Mouse (Mus musculus) bone marrow, adult 2 months (tissue): ENCODE data around the gene Abca3. TPM values are rescaled to one million over a fixed set of nuclear protein-coding genes. Genes with fewer than 3 reads are reported as not detected.

ENCODE experiments used
- H3K27ac ChIP-seq: fragments of 200-500 bp; 2 replicates; pipeline ENCODE4 v1.5.1; 2012; ENCODE audit warnings: low read depth, mild to moderate bottlenecking, control low read depth, inconsistent platforms, low read length; ENCODE audit not compliant: control insufficient read depth, poor library complexity, insufficient read depth
- H3K4me1 ChIP-seq: fragments of 200-500 bp; 2 replicates; pipeline ENCODE4 v1.6.1; 2011; ENCODE audit warnings: low read length; ENCODE audit not compliant: control insufficient read depth, insufficient read depth
- H3K4me3 ChIP-seq: fragments of 200-500 bp; replicated peaks from 2 replicates; pipeline ENCODE3; 2011; ENCODE audit warnings: mild to moderate bottlenecking, low read depth, low read length, control low read depth; ENCODE audit not compliant: control insufficient read depth
- CTCF ChIP-seq: fragments of 200-500 bp; IDR thresholded peaks from 2 replicates; pipeline ENCODE4 v1.5.1; 2011; ENCODE audit warnings: low read length, control low read depth; ENCODE audit not compliant: control insufficient read depth, insufficient read depth
- POLR2A ChIP-seq: fragments of 200-500 bp; IDR thresholded peaks from 2 replicates; pipeline ENCODE4 v1.6.1; 2011; ENCODE audit warnings: low read depth, mild to moderate bottlenecking, control low read depth, low read length, borderline replicate concordance; ENCODE audit not compliant: control insufficient read depth
- WGBS: fragments of 180-500 bp; shearing (Covaris S2); methylation state at CpG from one replicate; pipeline ENCODE4 v1.1.7; 2018; 5-methylcytosine and 5-hydroxymethylcytosine counted together
- polyA plus RNA-seq: library from polyadenylated mRNA; stranded (reverse); fragments of >200 nt; gene quantifications from 2 replicates; pipeline ENCODE4 v1.2.4, GENCODE M21; 2011; ENCODE audit warnings: low replicate concordance; ENCODE audit not compliant: missing spikeins, insufficient read depth, insufficient read length

The Abca3 gene
- polyA plus RNA-seq, 1 experiment, result 36.5 TPM

GRCm38 (mm10) chr17:24364461-24364860 lies 12.7 kb downstream of the Abca3 start:
- no peak for TF ChIP-seq POLR2A
- TF ChIP-seq CTCF, result no peak
- H3K4me3 ChIP-seq, result no peak overlapping the region
- 92% methylated on average over 9 of the region's 9 CpGs for WGBS

DNA sequence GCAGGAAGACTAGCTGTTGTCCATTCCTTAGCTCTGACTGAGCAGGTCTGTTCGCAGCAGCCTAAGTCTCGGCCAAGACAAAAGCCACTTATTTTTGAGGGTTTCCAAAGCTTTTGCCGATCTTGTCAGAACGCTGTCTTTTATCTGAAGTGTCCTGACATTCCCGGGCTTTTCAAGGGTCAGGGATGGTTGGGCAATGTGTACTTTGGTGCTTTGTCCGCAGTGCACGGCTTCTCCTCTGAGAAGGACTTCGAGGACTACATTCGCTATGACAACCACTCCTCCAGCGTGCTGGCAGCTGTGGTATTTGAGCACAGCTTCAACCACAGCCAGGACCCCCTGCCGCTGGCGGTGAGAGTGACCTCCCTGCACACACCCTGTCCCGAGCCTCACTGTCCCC lies 14.1 kb downstream of the Abca3 start:
- H3K4me3 ChIP-seq, result no peak overlapping the region
- no peaks in the 10 kb centered on the region for H3K4me1 ChIP-seq
- WGBS, result 90% methylated on average over 13 of the region's 13 CpGs
- no peak overlapping the region for H3K27ac ChIP-seq
- no peak for TF ChIP-seq POLR2A
- TF ChIP-seq CTCF, result no peak

More at GRCm38 (mm10) chr17:24364461-24364860, 12.7 kb downstream of the Abca3 start:
- Histone ChIP-seq H3K27ac (no peak overlapping the region), H3K4me1 (no peaks in the 10 kb centered on the region)

DNA sequence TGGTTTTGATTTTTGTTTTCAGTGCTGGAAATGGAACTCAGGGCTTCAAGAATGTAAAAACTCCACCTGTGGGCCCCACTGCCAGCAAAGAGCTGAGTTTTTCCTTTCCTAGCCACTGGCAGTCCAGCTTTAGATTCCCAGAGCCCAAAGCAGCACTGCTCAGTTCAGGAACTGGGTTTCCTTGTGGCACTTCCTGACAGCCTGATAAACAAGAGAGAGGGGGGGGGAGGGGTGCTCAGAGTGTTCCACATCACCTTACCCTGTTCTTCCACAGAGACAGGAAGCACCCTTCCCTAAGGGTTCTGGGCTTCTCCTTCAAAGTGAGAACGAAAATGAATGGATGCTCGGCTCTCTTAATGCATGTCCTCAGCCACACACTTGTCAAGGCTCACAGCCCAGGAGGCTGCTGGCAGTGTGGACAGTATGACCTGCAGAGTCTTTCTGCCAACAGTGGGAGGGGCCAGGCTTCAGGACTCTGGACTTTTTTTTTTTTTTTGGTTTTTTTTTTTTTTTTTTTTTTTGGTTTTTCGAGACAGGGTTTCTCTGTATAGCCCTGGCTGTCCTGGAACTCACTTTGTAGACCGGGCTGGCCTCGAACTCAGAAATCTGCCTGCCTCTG lies 23.5 kb downstream of the Abca3 start:
- H3K4me3 ChIP-seq, result no peak overlapping the region
- no peak overlapping the region for H3K27ac ChIP-seq
- no peaks in the 10 kb centered on the region for H3K4me1 ChIP-seq
- TF ChIP-seq POLR2A, result no peak
- TF ChIP-seq CTCF, result no peak
- 80% methylated on average over 5 of the region's 5 CpGs for WGBS

GRCm38 (mm10) chr17:24375886-24376285 lies 24.1 kb downstream of the Abca3 start:
- no peak overlapping the region for H3K27ac ChIP-seq
- TF ChIP-seq POLR2A (no peak), CTCF (no peak)
- WGBS, result 76% methylated on average over 6 of the region's 6 CpGs
- no peak overlapping the region for H3K4me3 ChIP-seq
- H3K4me1 ChIP-seq, result no peaks in the 10 kb centered on the region

DNA sequence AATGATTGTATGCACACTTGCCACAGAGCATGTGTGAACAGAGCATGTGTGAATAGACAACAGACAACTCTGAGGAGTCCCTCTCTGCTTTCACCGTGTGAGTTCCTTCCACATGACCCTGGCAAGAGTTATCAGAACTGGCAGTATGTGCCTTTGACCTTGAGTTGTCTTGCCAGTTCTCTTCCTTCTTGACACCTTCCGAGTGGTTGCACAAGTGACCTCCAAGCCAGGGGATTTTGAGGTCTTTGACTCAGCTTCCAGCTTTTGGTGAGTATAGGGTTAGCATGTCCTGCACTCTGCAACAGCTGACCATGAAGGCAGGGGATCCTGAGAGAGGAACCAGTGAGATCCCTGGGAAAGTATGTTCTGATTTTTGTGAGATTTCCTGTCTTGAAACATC lies 26.7 kb downstream of the Abca3 start:
- Histone ChIP-seq H3K4me3 (no peak overlapping the region), H3K27ac (no peak overlapping the region), H3K4me1 (no peaks in the 10 kb centered on the region)
- TF ChIP-seq POLR2A (no peak), CTCF (no peak)
- 75% methylated on average over 2 of the region's 2 CpGs for WGBS

- WGBS, result 90% methylated on average over 8 of the region's 8 CpGs
- TF ChIP-seq CTCF (no peak), POLR2A (no peak)
- H3K27ac ChIP-seq, result no peak overlapping the region
- no peak overlapping the region for H3K4me3 ChIP-seq
- no peaks in the 10 kb centered on the region for H3K4me1 ChIP-seq
These were observed 32.0 kb downstream of the Abca3 start for GRCm38 (mm10) chr17:24383789-24384188.

GRCm38 (mm10) chr17:24388711-24389110 lies 37.0 kb downstream of the Abca3 start:
- Histone ChIP-seq H3K4me1 (no peaks in the 10 kb centered on the region), H3K27ac (no peak overlapping the region), H3K4me3 (no peak overlapping the region)
- TF ChIP-seq CTCF (no peak), POLR2A (no peak)
- 90% methylated on average over 5 of the region's 5 CpGs for WGBS

DNA sequence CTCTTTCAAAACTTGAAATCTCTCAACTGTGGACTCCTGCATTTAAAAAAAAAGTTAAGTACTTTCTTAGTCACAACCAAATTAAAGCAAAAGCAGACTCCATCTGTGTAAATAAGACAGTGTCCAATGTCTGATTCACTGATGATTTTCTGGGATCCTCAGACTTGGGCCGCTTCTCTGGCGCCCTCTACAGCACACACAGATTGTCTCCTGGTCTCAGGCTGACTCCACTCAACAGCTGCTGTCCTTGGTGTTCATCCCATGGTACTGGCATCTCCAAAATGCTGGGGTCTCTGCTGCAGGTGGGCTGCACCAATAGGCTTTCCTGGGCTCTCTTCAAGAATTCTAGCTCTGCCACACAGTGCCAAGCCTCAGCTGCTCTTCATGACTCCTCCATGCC lies 38.1 kb downstream of the Abca3 start:
- no peak for TF ChIP-seq POLR2A
- TF ChIP-seq CTCF, result peak; percentile 68
- H3K4me3 ChIP-seq, result no peak overlapping the region
- no peak overlapping the region for H3K27ac ChIP-seq
- 17% methylated on average over 2 of the region's 2 CpGs for WGBS
- no peaks in the 10 kb centered on the region for H3K4me1 ChIP-seq

- TF ChIP-seq POLR2A (no peak), CTCF (peak; percentile 54)
- H3K4me3 ChIP-seq, result no peak overlapping the region
- no peaks in the 10 kb centered on the region for H3K4me1 ChIP-seq
- WGBS, result 76% methylated on average over 8 of the region's 8 CpGs
- no peak overlapping the region for H3K27ac ChIP-seq
These were observed 39.4 kb downstream of the Abca3 start for GRCm38 (mm10) chr17:24391149-24391548.
